Mouse (Mus musculus) MEL (cell line): ENCODE data around the gene Tln2.

Experiments
- CHD1 ChIP-seq: IDR thresholded peaks from 2 replicates; pipeline ENCODE4 v1.6.1; 2012; ENCODE audit warnings: low read depth, mild to moderate bottlenecking, inconsistent platforms, low read length, improper control_type of control experiment
- GATA1 ChIP-seq: IDR thresholded peaks from 2 replicates; pipeline ENCODE4 v1.6.1; 2011; ENCODE audit warnings: low read depth, low read length, improper control_type of control experiment
- MAX ChIP-seq: IDR thresholded peaks from 2 replicates; pipeline ENCODE4 v1.6.1; 2011; ENCODE audit warnings: low read length, improper control_type of control experiment
- MYC ChIP-seq: IDR thresholded peaks from 2 replicates; pipeline ENCODE4 v1.6.1; 2011; ENCODE audit warnings: low read depth, mild to moderate bottlenecking, low read length, improper control_type of control experiment, moderate library complexity
- POLR2A ChIP-seq, 2 experiments: IDR thresholded peaks; 2 replicates each; pipeline ENCODE4 v1.6.1; 2011 to 2012; ENCODE audit warnings: low read length in 2 of 2, mild to moderate bottlenecking in 2 of 2, control low read depth in 1 of 2, improper control_type of control experiment in 1 of 2, low read depth in 1 of 2, moderate library complexity in 1 of 2; ENCODE audit not compliant: control insufficient read depth in 1 of 2, insufficient read depth in 1 of 2, poor library complexity in 1 of 2
- TCF12 ChIP-seq: IDR thresholded peaks from 2 replicates; pipeline ENCODE4 v1.6.1; 2014; ENCODE audit warnings: low read depth, mild to moderate bottlenecking, inconsistent platforms, low read length, improper control_type of control experiment, moderate library complexity
- ZKSCAN1 ChIP-seq: IDR thresholded peaks from 2 replicates; pipeline ENCODE4 v1.6.1; 2012; ENCODE audit warnings: low read depth, mild to moderate bottlenecking, inconsistent platforms, low read length, improper control_type of control experiment, moderate library complexity

DNA sequence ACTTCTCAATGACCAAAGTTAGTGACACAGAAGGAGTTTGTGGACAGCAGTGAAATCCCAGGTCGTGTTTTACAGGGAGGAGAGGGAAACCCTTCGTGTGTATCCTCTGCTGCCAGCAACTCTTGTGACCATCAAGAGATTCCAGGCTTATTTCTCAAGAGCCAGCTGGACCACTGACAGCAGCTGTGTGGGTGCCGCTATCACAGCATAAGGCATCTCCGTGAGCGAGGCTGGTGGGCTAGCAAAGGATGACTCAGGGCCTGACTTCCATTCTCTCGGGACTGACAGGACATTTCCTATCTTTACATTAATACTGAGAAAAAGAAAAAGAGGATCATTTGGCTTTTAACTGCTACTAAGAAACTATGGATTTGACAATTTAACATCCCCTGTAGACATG is 283.1 kb downstream of the Tln2 start:
- no peak for TF ChIP-seq CHD1
- no peak for TF ChIP-seq MYC
- TF ChIP-seq ZKSCAN1 = no peak
- no peak for TF ChIP-seq POLR2A (IDR thresholded peaks at IDR 0.05; ENCODE audit: control insufficient read depth in 1 of 2, insufficient read depth in 1 of 2, low read depth in 1 of 2, low read length in 2 of 2, poor library complexity in 1 of 2)
- TF ChIP-seq TCF12 = no peak
- no peak for TF ChIP-seq MAX
- no peak for TF ChIP-seq GATA1
